Mouse (Mus musculus) fat pad, adult 2 months (tissue): Measurements from ENCODE around the gene E2f2.

ENCODE experiments used
- DNase-seq: peaks from one replicate; pipeline ENCODE4 v3.0.0-alpha.2; 2011; ENCODE audit warnings: low read depth, low spot score; ENCODE audit errors: extremely low read depth

E2f2 gene

DNA sequence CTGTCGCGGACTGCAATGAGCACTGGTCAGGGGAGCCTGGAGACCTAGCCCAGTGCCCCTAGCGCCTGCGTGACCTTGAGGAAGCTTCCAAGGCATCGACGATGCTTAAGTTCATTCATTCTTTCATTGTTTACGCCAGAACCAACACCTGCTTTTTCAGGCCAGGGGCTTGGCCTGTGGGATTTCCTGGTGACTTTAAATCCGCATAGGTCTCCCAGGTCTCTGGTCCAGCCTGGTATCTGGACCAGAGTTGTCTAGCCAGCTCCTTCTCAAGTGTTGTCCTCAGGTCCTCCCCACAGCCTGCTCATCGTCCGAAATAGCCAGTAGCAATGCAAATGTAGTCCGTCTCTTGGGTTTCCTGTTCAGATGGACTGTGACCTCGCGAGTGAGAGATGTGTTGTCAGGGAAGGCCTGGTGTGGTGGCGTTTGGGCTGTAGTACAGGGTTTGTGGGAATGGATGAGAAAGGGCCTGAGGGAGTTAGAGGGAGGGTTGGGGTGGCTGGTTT is 1.1 kb downstream of the E2f2 start:
- no peak for DNase-seq

GRCm38 (mm10) chr4:136174216-136175193 is 2.3 kb downstream of the E2f2 start:
- no peak for DNase-seq

DNA sequence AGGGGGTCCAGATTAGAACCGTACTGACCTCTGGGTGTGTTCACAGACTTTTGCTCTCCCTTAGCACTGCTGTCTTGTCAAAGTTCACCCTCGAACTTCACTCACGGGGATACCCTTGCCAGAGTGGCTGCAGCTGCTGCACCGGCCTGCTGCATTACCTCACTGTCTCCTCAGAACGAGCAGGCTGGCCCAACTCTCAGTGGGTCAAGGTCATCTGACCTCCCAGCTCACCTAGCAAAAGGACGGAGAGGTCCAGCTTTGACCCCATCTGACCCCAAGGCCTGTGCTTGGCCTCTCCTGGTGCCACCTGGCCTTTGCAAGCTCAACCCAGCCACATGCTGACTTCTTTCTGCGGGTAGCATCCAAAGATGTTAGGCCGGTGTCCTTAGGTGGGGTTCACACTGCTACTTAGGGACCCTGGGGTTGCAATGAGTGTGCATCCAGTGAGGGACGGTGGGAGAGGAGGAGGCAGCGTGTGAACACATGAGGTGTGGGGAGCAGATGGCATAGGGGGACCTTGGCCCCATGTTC is 3.9 kb downstream of the E2f2 start:
- DNase-seq: no peak

DNA sequence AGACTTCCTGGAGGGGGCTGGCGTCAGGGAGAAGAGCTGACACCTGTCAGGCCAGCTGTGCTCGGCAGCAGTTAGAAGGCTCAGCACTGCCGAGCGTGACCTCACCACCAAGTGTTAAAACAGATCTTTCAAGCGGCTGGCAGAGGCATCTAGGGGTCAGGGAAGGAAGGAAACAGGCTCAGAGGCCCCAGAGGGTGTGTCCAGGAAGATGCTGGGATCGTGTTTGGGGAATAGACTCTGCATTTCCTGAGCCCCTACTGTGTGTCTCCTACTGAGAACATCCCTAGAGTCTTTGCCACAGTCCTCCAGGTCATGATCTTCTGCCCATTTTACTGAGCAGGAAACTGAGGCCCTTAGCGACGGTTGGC is 5.0 kb downstream of the E2f2 start:
- no peak for DNase-seq

GRCm38 (mm10) chr4:136177612-136178474 is 5.6 kb downstream of the E2f2 start:
- no peak for DNase-seq

DNA sequence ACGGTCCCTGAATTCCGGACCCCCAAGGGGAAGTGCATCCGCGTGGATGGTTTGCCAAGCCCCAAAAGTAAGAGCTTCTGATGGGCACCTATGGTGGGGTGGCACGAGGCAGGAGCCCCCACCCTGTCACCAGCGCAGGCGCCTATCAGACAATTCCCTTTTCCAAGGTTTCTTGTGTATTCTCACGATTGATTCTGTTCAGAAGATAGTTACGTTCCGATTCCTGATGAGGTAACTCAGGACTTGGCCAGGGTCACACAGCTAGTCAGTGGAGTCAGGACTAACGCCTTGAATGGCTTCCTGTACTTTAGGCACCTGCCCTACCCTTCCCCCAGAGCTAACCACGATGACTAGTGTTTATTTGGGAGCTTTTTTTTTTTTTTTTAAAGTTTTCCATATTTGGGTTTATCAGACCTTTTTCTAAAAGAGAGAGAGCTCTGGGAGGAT is 6.3 kb downstream of the E2f2 start:
- DNase-seq: no peak

- no peak for DNase-seq
These were observed 7.3 kb downstream of the E2f2 start for GRCm38 (mm10) chr4:136179456-136179855.

DNA sequence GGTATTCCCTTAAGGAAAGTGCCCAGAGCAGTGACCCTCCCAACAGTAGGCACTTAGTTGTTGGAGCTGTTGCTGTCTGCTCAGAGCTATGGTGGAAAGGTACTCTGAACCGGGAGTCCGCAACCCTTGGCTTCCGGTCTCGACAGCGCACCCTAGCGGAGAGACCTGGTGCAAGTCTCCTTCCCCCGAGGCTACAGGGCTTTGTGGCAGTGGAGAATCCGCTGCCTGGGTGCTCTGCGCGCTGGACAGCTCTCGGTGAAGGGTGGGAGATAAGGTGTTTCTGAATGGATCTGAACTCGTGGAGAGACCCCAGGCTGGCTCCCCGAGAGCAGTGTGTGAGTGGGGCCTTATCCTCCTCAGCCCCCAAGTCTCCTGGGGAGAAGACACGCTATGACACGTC is 7.8 kb downstream of the E2f2 start:
- no peak for DNase-seq

DNA sequence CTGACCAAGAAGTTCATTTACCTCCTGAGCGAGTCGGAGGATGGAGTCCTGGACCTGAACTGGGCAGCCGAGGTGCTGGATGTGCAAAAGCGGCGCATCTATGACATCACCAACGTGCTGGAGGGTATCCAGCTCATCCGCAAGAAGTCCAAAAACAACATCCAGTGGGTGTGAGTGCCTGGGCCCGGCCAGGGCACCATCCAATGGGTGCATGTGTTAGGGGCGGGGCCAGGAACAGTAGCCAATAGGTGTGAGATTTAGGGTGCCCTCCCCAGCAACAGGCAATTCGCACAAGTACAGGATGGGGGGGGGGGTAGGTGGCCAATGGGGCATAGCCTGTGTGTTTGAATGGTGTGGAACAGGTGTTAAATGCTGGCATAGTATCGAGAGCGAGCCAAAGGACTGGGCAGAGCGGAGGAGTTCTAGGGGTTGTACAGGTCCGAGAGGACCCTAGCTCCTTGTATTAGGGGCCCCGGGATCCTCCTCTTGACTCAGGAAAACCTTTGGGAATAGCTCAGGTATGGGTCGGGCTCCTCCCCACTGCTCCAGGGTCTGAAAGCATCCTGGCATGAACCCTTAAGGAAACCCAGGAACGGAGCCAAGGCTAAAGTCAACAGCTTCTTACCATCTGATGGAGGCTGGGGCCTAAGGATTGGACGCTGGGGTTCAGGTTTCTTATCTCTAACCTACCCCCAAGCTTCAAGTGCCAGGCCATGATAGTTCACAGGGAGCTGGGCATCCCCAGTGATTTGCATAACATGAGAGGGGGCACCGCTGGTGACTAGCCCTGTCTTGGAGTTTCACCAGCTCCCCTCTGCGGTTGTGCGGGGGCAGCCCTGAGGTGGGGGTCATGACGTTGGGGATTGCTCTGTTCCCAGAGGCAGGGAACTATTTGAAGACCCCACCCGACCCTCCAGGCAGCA is 8.5 kb downstream of the E2f2 start:
- peak; percentile 40 for DNase-seq

GRCm38 (mm10) chr4:136181367-136181766 is 9.2 kb downstream of the E2f2 start:
- no peak for DNase-seq

DNA sequence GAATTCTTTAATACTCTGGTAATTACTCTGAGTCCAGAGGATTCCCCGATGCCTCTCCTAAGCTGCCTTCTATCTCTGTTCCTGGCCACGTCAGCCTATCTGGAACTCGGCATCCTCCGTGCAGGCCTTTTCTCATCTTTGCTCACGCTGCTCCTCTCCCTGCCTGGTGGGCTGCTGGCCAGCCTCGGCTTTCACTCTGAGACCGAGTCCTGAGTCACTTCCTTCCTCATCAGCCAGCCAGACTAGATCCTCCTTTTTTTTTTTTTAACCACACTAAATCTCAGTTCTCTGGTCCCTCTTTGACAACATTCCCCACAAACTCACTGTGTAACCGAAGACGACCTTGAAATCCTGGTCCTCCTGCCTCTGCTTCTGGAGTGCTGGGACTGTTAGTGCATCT is 13.2 kb downstream of the E2f2 start:
- DNase-seq: no peak

DNA sequence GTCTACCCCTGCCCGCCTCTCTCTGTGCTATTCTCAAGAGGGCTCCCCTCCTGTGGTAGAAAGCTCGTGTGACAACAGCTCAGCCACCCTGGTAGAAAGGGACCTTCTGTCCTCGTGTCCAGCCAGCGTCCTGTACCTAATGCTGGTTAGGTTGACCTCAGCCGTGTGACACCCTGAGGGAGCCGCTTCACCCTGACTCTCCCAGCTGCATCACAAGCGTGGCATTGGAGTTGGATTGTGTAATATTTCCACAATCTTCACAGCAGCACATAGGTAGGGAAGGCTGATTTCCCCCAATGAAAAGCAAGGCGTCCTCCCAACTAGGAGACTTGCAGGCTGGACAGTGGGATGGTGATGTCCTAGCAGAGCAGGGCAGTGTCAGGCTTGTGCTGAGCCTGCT is 14.1 kb downstream of the E2f2 start:
- DNase-seq: no peak

DNA sequence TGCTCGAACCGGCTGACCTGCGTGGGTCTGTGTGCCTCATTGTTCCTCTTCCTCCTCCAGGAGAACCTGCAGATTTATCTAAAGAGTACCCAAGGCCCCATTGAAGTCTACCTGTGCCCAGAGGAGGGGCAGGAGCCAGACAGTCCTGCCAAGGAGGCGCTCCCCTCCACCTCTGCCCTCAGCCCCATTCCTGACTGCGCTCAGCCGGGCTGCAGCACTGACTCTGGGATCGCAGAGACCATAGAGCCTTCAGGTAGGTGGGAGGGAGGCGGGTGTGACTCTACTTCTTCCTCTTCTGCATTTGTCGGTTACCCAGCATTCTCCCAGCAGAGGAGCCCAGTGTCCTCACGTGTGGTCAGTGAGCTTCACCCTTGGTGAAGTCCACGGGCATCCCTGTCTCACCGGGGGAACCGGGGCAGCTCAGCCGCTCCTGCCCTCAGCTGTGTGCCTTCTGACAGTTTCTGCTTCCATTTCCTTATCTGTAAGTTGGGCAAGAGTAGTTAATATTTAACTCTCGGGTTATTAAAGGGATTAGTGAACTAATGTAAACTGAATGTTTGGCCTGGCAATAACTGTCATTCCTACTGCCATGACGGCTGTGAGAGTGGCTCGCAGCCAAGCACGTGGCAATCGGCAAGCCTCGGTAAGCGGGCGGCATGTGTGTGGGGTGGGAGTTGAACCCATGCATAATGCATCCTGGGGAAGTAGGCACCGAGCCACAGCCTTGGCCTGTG is 14.7 kb downstream of the E2f2 start:
- no peak for DNase-seq

DNA sequence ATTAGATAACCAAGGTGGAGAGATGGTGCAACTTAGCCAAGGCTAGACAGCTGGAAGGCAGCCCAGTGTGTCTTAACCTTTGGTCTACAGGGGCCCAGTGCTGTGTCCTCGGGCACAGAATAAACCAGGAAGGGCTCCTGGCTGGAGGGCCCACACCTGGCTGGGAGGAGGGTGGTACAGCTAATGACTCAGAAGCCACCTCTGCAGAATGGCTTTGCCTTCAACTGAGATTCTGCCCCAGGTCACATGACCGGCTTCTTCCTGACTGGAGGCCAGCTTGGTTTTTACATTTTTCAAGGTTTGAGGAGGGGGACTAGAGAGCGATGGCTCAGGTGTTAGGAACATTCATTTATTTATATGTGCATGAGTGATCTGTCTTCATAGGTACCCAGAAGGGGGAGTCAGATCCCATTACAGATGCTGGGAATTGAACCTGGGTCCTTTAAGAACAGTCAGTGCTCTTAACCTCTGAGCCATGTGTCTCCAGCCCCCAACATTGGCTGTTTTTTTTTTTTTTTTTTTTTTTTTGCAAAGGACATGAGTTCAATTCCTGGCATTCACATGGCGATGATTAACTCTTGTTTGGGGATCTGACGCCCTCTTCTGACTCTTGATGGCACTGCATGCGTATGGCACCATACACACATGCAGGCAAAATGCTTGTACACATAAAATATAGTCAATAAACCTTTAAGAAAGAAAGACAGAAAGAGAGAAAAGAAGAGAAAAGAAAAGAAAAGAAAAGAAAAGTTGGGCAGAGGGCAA is 17.0 kb downstream of the E2f2 start:
- DNase-seq: no peak

- no peak for DNase-seq
These were observed 17.7 kb downstream of the E2f2 start for GRCm38 (mm10) chr4:136189912-136190311.

GRCm38 (mm10) chr4:136193571-136193970 is 21.4 kb downstream of the E2f2 start:
- DNase-seq: no peak

DNA sequence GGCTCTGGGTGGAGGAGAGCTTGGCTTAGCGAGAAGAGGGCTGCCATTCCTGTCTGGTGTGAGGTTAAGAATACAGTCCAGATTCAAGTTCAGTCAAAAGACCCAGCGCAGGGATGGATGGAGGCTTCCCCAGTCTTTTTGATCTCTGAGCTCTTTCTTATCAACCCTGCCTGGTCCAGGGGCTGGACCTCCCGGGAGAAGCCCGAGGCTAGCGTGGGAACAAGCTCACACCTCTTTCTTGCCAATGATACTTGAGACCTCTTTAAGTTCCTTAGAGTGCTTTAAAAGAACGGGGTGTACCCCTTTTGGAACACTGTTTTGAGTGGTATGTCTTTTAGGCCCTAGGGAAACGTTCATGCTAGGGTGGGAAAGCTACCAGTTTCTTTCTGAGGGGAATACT is 22.8 kb downstream of the E2f2 start:
- DNase-seq: no peak

DNA sequence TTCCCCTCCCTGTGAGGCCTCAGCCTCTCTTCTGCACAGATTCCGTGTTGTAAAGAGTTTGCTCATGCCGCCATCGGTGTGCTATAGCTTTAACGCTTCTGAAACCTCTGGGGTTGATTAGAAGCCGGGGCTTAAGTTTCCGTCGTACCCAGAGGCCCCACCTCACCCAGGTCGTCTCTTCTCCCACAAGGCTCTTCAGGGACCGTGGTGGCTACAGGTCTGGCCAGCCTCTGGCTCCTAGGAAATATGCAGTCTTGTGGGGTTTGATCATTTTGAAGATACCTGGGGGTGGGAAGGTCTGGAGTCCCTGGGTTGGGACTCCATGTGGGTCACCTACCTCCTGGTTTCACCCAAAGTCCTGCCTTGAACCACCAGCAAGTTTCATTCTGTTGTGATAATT is 23.4 kb downstream of the E2f2 start:
- no peak for DNase-seq

DNA sequence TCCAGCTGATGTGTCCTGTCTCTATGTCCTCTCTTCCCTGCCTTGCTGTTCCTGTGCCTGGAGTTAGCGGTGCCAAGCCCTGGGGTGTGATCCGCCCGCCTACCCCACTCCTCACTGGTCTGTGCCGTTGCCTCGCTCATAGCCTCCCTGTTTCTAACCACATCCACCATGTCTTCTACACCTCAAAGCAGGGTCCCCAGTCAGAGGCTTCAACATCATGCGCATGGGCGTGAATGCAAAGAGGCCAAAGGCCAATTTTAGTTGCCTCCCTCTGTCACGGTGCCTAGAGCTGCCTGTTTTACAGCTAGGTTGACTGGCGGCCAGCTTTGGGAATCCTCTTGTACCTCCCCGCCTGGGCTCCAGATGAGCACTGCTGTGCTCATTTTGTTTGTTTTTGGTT is 24.0 kb downstream of the E2f2 start:
- DNase-seq: no peak
